Mouse (Mus musculus) G1E (cell line): Measurements from ENCODE around the gene Cenpu. TPM values are rescaled to one million over a fixed set of nuclear protein-coding genes. Genes with fewer than 3 reads are reported as not detected.
A peak's percentile ranks its signal among the peaks of the same experiment; 100 is the strongest.

Source experiments
- ATAC-seq: 2 replicates; pipeline ENCODE4 v1.8.0; 2016; ENCODE audit warnings: mild to moderate bottlenecking; ENCODE audit not compliant: insufficient number of reproducible peaks, poor library complexity, low FRiP score, severe bottlenecking; ENCODE audit errors: extremely low read depth
- DNase-seq: peaks from one replicate; pipeline ENCODE4 v3.0.0; 2012; ENCODE audit warnings: low spot score
- H3K27me3 ChIP-seq: 2 replicates; pipeline ENCODE4 v1.6.1; 2012; ENCODE audit warnings: mild to moderate bottlenecking, low read length, inconsistent platforms; ENCODE audit not compliant: insufficient read depth
- H3K36me3 ChIP-seq: replicated peaks from 2 replicates; pipeline ENCODE3; 2012; ENCODE audit warnings: mild to moderate bottlenecking, inconsistent platforms
- H3K4me1 ChIP-seq: 2 replicates; pipeline ENCODE4 v1.6.1; 2012; ENCODE audit warnings: low read depth, low read length, inconsistent platforms, mixed read lengths; ENCODE audit not compliant: insufficient read depth
- H3K4me3 ChIP-seq: 2 replicates; pipeline ENCODE4 v1.5.1; 2012; ENCODE audit warnings: low read depth, mild to moderate bottlenecking, inconsistent platforms, low read length, moderate library complexity, mixed read lengths
- H3K9me3 ChIP-seq: replicated peaks from 2 replicates; pipeline ENCODE4 v1.6.1; 2012; ENCODE audit warnings: inconsistent platforms
- CTCF ChIP-seq: IDR thresholded peaks from 2 replicates; pipeline ENCODE4 v1.5.1; 2012; ENCODE audit warnings: low read depth, low read length, inconsistent platforms, mixed read lengths
- GATA1 ChIP-seq: IDR thresholded peaks from 2 replicates; pipeline ENCODE4 v1.6.1; 2012; ENCODE audit warnings: borderline replicate concordance, low read length, inconsistent platforms, mixed read lengths
- GATA2 ChIP-seq: IDR thresholded peaks from 2 replicates; pipeline ENCODE4 v1.6.1; 2012; ENCODE audit warnings: low read depth, low read length, inconsistent platforms, borderline replicate concordance
- POLR2AphosphoS5 ChIP-seq: IDR thresholded peaks from 2 replicates; pipeline ENCODE4 v1.6.1; 2012; ENCODE audit warnings: low read depth, low read length, inconsistent platforms; ENCODE audit not compliant: insufficient replicate concordance
- TAL1 ChIP-seq: conservative IDR thresholded peaks from 2 replicates; pipeline ENCODE4 v1.6.1; 2012; ENCODE audit warnings: low read depth, low read length, inconsistent platforms, mixed read lengths
- polyA plus RNA-seq: library from polyadenylated mRNA; stranded (reverse); fragments of >175 nt; gene quantifications from 2 replicates; pipeline ENCODE4 v1.2.3, GENCODE M21; 2012
- total RNA-seq, 2 experiments: library from RNA; stranded (forward) in 1 of 2; stranded (reverse) in 1 of 2; fragments of 200-1000 nt in 1 of 2; fragments of >200 nt in 1 of 2; fragmentation: Nextera tagmentation in 1 of 2; gene quantifications; 2 replicates each; pipeline ENCODE4 v1.2.3; 2014 to 2017

Cenpu gene
- total and polyA plus RNA-seq, 3 experiments, result 16.4 to 94.1 (median 73.6) TPM

DNA sequence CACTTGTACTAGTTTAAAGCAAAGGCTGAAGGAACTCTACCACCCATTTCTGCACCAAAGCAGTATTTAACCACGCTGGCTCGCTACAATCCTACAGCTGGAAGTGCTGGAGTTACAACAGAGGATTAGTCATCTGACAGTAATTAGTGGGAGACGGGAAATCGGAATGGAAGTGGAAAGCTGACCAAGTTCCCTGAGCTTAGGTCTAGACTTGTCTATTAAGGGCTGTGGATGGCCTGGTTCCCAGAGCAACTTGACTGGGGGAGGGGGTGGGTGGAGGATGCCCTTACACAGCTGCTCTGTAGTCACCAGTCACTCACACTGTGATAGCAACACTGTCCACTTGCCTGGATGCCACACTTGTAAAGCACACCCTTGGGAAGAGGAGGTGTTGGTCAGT, 61.5 kb downstream of the Cenpu start:
- TF ChIP-seq TAL1 (no peak), GATA1 (no peak), POLR2AphosphoS5 (no peak), CTCF (no peak), GATA2 (no peak)
- peaks cover 48% of the 10 kb centered on the region for H3K36me3 ChIP-seq
- H3K9me3 ChIP-seq, result no peaks in the 10 kb centered on the region
- H3K4me3 ChIP-seq, result no peak overlapping the region; the same call in 1 of the 2 replicates
- no peak for ATAC-seq
- DNase-seq, result no peak
- H3K27me3 ChIP-seq, result no peaks in the 10 kb centered on the region
- H3K4me1 ChIP-seq, result peaks cover 33% of the 10 kb centered on the region

DNA sequence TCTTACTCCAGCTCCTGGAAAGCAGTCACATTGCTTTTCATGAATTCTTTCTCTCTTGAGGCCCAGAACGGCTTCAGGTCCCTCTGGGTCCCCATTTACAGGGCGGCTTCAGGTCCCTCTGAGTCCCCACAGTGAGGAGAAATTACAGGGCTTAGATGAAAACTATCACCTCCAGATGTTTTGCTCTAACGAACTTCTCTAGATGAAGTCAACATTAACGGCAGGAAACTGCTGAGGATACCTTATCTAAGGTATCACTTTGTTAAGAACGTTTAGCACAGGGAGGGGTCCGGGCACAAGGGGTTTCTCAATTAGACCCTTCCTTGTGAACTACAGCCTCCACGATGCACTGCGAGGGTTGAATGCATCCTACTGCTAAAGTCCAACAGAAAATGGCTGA, 64.1 kb downstream of the Cenpu start:
- H3K4me1 ChIP-seq, result peaks cover 45% of the 10 kb centered on the region
- no peak for TF ChIP-seq GATA1
- TF ChIP-seq CTCF, result no peak
- TF ChIP-seq GATA2, result no peak
- TF ChIP-seq TAL1, result no peak
- TF ChIP-seq POLR2AphosphoS5, result no peak
- H3K9me3 ChIP-seq, result no peaks in the 10 kb centered on the region
- no peaks in the 10 kb centered on the region for H3K27me3 ChIP-seq
- peaks cover 29% of the 10 kb centered on the region for H3K36me3 ChIP-seq
- DNase-seq (peak; percentile 15), ATAC-seq (no peak)
- H3K4me3 ChIP-seq, result peak overlapping the region; percentile 93

DNA sequence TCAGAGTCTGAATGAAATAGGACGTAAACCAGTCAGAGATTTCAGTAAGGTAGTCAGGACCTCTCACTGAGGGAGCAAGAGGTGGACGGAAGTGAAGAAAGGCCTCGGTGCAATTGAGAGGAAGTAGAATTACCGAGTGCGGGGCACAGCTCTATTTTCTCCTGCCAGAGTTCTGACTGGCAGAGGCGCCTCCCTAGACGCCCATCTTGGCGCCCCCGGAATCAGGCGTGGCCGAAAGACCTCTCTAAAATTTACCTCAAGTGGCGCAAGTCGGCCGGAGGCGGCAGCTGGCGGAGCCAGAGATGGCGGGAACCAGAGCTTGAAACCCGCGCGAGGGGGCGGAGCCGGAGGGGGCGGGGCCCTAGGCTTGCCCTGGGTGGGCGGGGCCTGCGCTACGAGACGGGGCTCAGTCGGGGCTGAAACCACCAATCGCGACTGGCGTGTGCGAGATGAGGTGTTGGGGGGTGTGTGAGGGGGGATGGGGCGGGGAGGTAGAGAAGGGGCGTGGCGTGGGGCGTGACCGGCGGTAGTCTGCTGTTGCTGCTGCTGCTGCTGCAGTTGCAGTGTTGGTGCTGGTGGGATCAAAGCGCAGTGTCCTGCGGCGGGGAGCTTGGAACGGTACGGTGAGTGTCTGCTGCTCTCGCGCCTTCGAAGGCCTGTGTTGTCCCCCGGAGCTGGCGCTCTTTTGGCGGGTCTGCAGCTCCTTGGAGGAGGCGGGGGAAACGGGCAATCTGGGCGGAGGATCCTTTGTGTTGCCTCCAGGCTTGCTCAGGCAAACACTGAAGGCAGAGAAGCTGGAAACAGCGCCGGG, 65.3 kb downstream of the Cenpu start, which contains the start of the genes Primpol and Casp3:
TSS of gene Primpol (minus strand) at position 334 of the 811 bp plus-strand sequence.
TSS of gene Casp3 (plus strand) at position 413 of the 811 bp plus-strand sequence.
- Histone ChIP-seq H3K4me3 (peak within 1 kb of the TSS; percentile 93), H3K27me3 (no peaks in the 10 kb centered on the region), H3K4me1 (peaks cover 48% of the 10 kb centered on the region), H3K9me3 (no peaks in the 10 kb centered on the region), H3K36me3 (peaks cover 23% of the 10 kb centered on the region)
- DNase-seq (peak; percentile 90), ATAC-seq (peak; percentile 81)
- no peak for TF ChIP-seq TAL1
- TF ChIP-seq GATA2, result no peak
- TF ChIP-seq POLR2AphosphoS5, result no peak
- no peak for TF ChIP-seq CTCF
- TF ChIP-seq GATA1, result no peak

DNA sequence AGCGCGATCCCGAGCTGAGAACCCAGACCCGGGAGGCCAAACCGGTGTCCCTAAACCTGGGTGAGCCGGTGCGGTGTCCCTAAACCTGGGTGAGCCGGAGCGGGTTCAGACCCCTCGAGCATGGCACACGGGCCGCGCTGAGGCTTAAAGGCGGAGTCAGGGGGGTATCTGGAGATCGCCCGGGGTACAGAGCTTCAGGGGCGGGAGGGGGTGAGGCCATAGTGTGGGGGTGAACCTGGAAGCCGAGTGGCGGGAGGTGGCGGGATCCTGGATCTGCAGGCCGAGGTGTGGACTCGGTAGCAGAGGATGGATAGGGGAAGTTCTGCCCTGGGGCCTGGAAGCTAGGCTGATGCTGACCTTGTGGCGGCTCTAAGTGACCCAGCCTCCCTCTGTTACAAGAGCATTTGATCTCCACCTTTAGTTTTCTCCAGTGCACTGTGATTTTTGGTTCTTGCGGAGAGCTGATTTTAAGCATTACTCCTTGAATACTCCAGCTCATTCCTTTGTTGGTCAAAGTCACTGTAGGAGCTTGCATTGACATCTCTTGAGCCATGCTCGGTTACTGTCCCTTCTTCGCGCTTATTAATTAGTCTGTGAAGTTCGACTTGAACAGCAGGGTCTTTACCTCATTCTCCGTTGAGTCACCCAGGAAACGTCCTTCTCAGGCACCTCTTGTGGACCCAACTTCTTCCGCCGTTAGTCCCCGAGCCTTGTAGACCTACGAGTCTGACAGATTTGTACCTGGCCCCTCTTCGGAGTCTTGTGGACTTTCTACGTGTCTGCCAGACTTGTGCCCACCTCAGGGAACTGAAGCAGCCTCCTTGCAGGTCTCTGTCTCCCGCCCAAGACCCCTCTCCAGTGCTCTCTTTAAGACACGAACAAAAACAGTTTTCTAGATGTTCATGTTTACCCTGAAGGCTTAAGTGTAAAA, 66.1 kb downstream of the Cenpu start:
- Histone ChIP-seq H3K4me3 (peak overlapping the region; percentile 93), H3K9me3 (no peaks in the 10 kb centered on the region), H3K36me3 (peaks cover 26% of the 10 kb centered on the region), H3K27me3 (no peaks in the 10 kb centered on the region), H3K4me1 (peaks cover 52% of the 10 kb centered on the region)
- ATAC-seq, result no peak
- DNase-seq, result peak; percentile 26
- TF ChIP-seq CTCF, result no peak
- no peak for TF ChIP-seq GATA1
- TF ChIP-seq TAL1, result no peak
- no peak for TF ChIP-seq GATA2
- TF ChIP-seq POLR2AphosphoS5, result no peak

DNA sequence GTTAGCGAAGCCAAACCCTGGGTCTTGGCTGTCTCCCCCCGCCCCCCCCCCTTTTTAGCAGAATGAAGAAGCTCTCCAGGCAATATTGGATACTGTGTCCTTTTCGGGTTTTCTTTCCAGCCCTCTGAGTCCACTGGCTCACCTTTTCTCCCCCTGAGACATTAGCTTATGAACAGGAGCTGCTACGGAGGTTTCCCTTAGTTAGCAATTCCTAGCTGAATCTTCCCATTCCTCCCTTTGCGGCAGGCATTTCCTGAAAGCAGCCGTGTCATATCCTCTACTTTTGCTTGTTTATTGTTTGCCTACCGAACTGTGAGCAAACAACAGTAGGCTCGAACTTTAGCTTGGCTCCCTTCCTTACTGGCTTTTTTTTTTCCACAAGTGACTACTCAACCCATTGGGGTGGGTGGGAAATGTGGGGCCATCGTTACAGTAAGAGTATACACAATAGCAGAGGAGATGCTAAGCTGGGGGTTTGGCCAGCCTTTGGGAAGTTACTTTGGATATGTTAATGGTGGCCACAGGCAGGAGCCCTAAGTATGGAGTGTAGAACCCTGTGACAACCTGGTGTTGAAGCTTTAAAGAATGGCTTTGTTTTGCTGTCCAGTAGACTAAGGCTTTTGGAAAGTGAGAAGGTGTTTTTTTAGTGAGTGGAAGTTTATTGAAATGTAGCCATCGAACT, 67.0 kb downstream of the Cenpu start:
- Histone ChIP-seq H3K9me3 (no peaks in the 10 kb centered on the region), H3K27me3 (no peaks in the 10 kb centered on the region), H3K36me3 (peaks cover 23% of the 10 kb centered on the region), H3K4me1 (peaks cover 51% of the 10 kb centered on the region), H3K4me3 (peak overlapping the region; percentile 93)
- TF ChIP-seq GATA2, result no peak
- TF ChIP-seq TAL1, result no peak
- TF ChIP-seq POLR2AphosphoS5, result no peak
- TF ChIP-seq GATA1, result no peak
- no peak for TF ChIP-seq CTCF
- ATAC-seq (no peak), DNase-seq (no peak)
